Mouse (Mus musculus) WW6 (cell line): ENCODE data around the gene Hlcs.

Source experiments
- DNase-seq: peaks from one replicate; pipeline ENCODE4 v3.0.0-alpha.2; 2013; ENCODE audit warnings: low read depth, low spot score

Gene Hlcs

GRCm38 (mm10) chr16:94162000-94162399 is 151.4 kb downstream of the Hlcs start:
- no peak for DNase-seq

- no peak for DNase-seq
These were observed 155.6 kb downstream of the Hlcs start for GRCm38 (mm10) chr16:94157819-94158218.

GRCm38 (mm10) chr16:94155041-94155653 is 158.2 kb downstream of the Hlcs start:
- no peak for DNase-seq

GRCm38 (mm10) chr16:94150125-94151103 is 163.0 kb downstream of the Hlcs start:
- DNase-seq: no peak

- no peak for DNase-seq
These were observed 165.2 kb downstream of the Hlcs start for GRCm38 (mm10) chr16:94148139-94148538.

GRCm38 (mm10) chr16:94143325-94143724 is 170.0 kb downstream of the Hlcs start:
- no peak for DNase-seq

- DNase-seq: no peak
These were observed 172.6 kb downstream of the Hlcs start for GRCm38 (mm10) chr16:94140746-94141145.

GRCm38 (mm10) chr16:94134218-94134617 is 179.2 kb downstream of the Hlcs start:
- no peak for DNase-seq

- DNase-seq: no peak
These were observed 185.0 kb downstream of the Hlcs start for GRCm38 (mm10) chr16:94128236-94128835.

- no peak for DNase-seq
These were observed 187.2 kb downstream of the Hlcs start for GRCm38 (mm10) chr16:94126200-94126599.

GRCm38 (mm10) chr16:94125172-94125981 is 188.0 kb downstream of the Hlcs start:
- DNase-seq: peak; percentile 14

- DNase-seq: no peak
These were observed 190.1 kb downstream of the Hlcs start for GRCm38 (mm10) chr16:94123247-94123646.

GRCm38 (mm10) chr16:94122347-94122746 is 191.0 kb downstream of the Hlcs start:
- no peak for DNase-seq

GRCm38 (mm10) chr16:94118394-94118793 is 195.0 kb downstream of the Hlcs start:
- DNase-seq: no peak

- no peak for DNase-seq
These were observed 196.0 kb downstream of the Hlcs start for GRCm38 (mm10) chr16:94117333-94117732.

GRCm38 (mm10) chr16:94114693-94115092 is 198.7 kb downstream of the Hlcs start:
- DNase-seq: no peak

GRCm38 (mm10) chr16:94113160-94113559 is 200.2 kb downstream of the Hlcs start:
- no peak for DNase-seq

- DNase-seq: no peak
These were observed 215.5 kb downstream of the Hlcs start for GRCm38 (mm10) chr16:94097724-94098455.

- DNase-seq: no peak
These were observed 216.9 kb downstream of the Hlcs start for GRCm38 (mm10) chr16:94096479-94096878.

GRCm38 (mm10) chr16:94095109-94095822 is 218.1 kb downstream of the Hlcs start:
- DNase-seq: no peak
